Mouse (Mus musculus) liver, adult 2 months (tissue): ENCODE results near the gene Mia. TPM values are rescaled to one million over a fixed set of nuclear protein-coding genes. Genes with fewer than 3 reads are reported as not detected.

Source experiments
- DNase-seq: peaks from one replicate; pipeline ENCODE4 v3.0.0-alpha.2; 2011; ENCODE audit warnings: low read depth, low spot score; ENCODE audit errors: extremely low read depth
- H3K27ac ChIP-seq: fragments of 200-500 bp; replicated peaks from 2 replicates; pipeline ENCODE4 v1.5.1; 2012; ENCODE audit warnings: low read depth, mild to moderate bottlenecking, control low read depth, inconsistent platforms, low read length; ENCODE audit not compliant: insufficient read depth
- H3K27me3 ChIP-seq: fragments of 200-500 bp; 2 replicates; pipeline ENCODE4 v1.6.1; 2012; ENCODE audit warnings: mild to moderate bottlenecking, moderate library complexity, low read length, inconsistent platforms; ENCODE audit not compliant: control insufficient read depth, insufficient read depth
- H3K36me3 ChIP-seq: fragments of 200-500 bp; 2 replicates; pipeline ENCODE4 v1.6.1; 2012; ENCODE audit warnings: low read length, inconsistent platforms; ENCODE audit not compliant: control insufficient read depth, insufficient read depth
- H3K4me1 ChIP-seq: fragments of 200-500 bp; 2 replicates; pipeline ENCODE4 v1.6.1; 2011; ENCODE audit warnings: low read length; ENCODE audit not compliant: control insufficient read depth, insufficient read depth
- H3K4me3 ChIP-seq: fragments of 200-500 bp; 2 replicates; pipeline ENCODE4 v1.5.1; 2011; ENCODE audit warnings: low read depth, mild to moderate bottlenecking, control low read depth, low read length, moderate library complexity; ENCODE audit not compliant: insufficient read depth
- H3K79me2 ChIP-seq: fragments of 200-500 bp; 2 replicates; pipeline ENCODE4 v1.6.1; 2012; ENCODE audit warnings: inconsistent platforms, mild to moderate bottlenecking, low read length, moderate library complexity; ENCODE audit not compliant: control insufficient read depth, insufficient read depth
- H3K9ac ChIP-seq: fragments of 200-500 bp; 2 replicates; pipeline ENCODE4 v1.6.1; 2012; ENCODE audit warnings: low read depth, mild to moderate bottlenecking, control low read depth, inconsistent platforms, low read length
- CTCF ChIP-seq: fragments of 200-500 bp; IDR thresholded peaks from 2 replicates; pipeline ENCODE4 v1.5.1; 2011; ENCODE audit warnings: low read depth, low read length, control low read depth
- POLR2A ChIP-seq: fragments of 200-500 bp; IDR thresholded peaks from 2 replicates; pipeline ENCODE4 v1.6.1; 2011; ENCODE audit warnings: low read length, control low read depth; ENCODE audit not compliant: insufficient read depth; ENCODE audit errors: extremely low read depth
- WGBS: fragments of 180-500 bp; shearing (Covaris S2); methylation state at CpG from one replicate; pipeline ENCODE4 v1.1.7; 2018; 5-methylcytosine and 5-hydroxymethylcytosine counted together
- polyA plus RNA-seq: library from polyadenylated mRNA; depleted of rRNA; stranded (reverse); fragments of >200 nt; gene quantifications from 2 replicates; pipeline ENCODE4 v1.2.3, GENCODE M21; 2012
- total RNA-seq: library from RNA; depleted of rRNA; stranded (reverse); fragments of >200 nt; gene quantifications from 2 replicates; pipeline ENCODE4 v1.2.3, GENCODE M21; 2014

The Mia gene
- total and polyA plus RNA-seq, 2 experiments: 0.67 TPM; not detected in 1

DNA sequence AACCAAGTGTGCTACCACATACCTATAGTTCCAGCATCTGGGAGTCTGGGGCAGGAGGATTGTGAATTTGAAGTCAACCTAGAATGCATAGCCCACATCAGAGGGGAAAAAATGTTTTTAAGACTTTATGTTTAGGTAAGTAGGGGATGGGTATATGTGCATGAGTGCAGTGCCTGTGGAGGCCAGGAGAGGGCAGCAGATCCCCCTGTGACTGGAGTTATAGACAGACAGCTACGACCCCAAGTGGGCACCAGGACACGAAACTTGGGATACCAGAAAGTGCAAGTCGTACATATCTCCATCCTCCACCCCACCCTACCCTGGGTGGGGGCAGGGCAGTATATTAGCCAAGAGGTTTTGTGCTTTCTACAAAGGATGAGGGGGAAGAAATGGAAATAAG, 4.0 kb upstream of the Mia start:
- H3K27ac ChIP-seq: no peak overlapping the region
- TF ChIP-seq POLR2A: no peak
- TF ChIP-seq CTCF: peak; percentile 90
- peaks cover 3% of the 10 kb centered on the region; the same call in 1 of the 2 replicates for H3K79me2 ChIP-seq
- H3K9ac ChIP-seq: no peak overlapping the region
- no peak for DNase-seq
- 76% methylated on average over 3 of the region's 3 CpGs for whole genome bisulfite sequencing
- peaks cover 34% of the 10 kb centered on the region for H3K36me3 ChIP-seq
- peaks cover 12% of the 10 kb centered on the region for H3K4me1 ChIP-seq
- H3K27me3 ChIP-seq: no peaks in the 10 kb centered on the region
- H3K4me3 ChIP-seq: no peak overlapping the region

GRCm38 (mm10) chr7:27182498-27182897, 1.5 kb upstream of the Mia start:
- H3K4me1 ChIP-seq: peaks cover 20% of the 10 kb centered on the region
- no peaks in the 10 kb centered on the region for H3K27me3 ChIP-seq
- H3K79me2 ChIP-seq: no peaks in the 10 kb centered on the region
- no peak overlapping the region for H3K4me3 ChIP-seq
- no peak for DNase-seq
- no peak overlapping the region for H3K27ac ChIP-seq
- WGBS: 48% methylated on average over 1 of the region's 1 CpGs
- peaks cover 10% of the 10 kb centered on the region; the same call in 1 of the 2 replicates for H3K36me3 ChIP-seq
- H3K9ac ChIP-seq: no peak overlapping the region
- no peak for TF ChIP-seq CTCF
- TF ChIP-seq POLR2A: no peak

DNA sequence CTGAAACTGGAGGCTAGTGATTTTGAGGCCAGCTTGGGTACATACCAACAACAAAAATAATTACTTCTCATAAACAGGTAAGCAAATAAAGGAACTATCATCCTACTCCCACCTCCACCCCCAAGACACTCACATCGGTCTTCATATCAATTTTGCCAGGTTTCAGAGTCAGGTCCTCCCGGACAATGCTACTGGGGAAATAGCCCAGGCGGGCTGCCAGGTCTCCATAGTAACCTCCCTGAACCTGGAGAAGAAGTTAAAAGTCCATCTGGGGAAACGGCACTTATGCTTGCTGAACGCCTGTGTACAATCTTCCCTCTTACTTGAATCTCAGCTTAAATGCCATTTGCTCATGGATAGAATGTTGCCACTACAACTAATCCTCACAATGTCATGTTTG, 921 bp downstream of the Mia start:
- Histone ChIP-seq H3K9ac (no peak overlapping the region), H3K27me3 (no peaks in the 10 kb centered on the region), H3K4me1 (peaks cover 13% of the 10 kb centered on the region), H3K4me3 (no peak overlapping the region), H3K27ac (peak overlapping the region; percentile 60), H3K79me2 (no peaks in the 10 kb centered on the region), H3K36me3 (no peaks in the 10 kb centered on the region)
- peak; percentile 90 for DNase-seq
- WGBS: 9% methylated on average over 5 of the region's 5 CpGs
- TF ChIP-seq CTCF (no peak), POLR2A (no peak)

DNA sequence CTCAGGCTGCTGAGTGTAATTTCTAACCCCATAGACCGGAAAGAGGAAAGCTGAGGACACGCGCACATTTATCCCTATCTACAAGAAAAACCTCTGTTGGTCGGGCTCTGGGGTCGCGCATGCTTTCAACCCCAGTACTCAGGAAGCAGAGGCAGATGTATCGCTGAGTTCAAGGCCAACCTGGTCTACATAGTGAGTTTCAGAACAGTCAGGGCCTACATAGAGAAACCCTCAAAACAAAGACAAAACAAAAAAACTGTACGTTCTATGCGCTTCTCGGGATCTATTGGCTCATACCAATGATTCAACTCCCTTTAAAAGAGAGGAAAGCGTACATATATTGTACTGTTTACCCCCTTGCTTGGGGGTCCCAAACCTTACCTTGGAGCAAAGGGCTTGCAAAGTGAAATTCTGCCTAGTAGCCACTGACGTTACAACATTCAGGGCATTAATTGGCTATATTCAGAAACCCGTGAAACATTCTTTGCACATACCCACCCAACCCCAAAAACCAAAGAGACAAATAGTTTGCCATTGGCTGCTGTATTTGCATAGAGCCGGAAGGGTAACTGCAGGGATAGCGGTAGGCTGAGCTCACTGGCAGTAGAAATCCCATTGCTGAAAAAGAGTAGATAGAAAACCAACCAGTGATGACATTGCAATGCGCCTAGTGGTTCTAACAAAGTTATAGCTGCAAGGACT, 1.6 kb downstream of the Mia start:
- Histone ChIP-seq H3K27me3 (no peaks in the 10 kb centered on the region), H3K36me3 (no peaks in the 10 kb centered on the region), H3K4me1 (peaks cover 13% of the 10 kb centered on the region), H3K79me2 (no peaks in the 10 kb centered on the region), H3K4me3 (peak overlapping the region; percentile 5; the same call in 1 of the 2 replicates), H3K9ac (no peak overlapping the region), H3K27ac (peak overlapping the region; percentile 60)
- TF ChIP-seq POLR2A: no peak
- no peak for TF ChIP-seq CTCF
- 30% methylated on average over 16 of the region's 16 CpGs for WGBS
- DNase-seq: peak; percentile 52

DNA sequence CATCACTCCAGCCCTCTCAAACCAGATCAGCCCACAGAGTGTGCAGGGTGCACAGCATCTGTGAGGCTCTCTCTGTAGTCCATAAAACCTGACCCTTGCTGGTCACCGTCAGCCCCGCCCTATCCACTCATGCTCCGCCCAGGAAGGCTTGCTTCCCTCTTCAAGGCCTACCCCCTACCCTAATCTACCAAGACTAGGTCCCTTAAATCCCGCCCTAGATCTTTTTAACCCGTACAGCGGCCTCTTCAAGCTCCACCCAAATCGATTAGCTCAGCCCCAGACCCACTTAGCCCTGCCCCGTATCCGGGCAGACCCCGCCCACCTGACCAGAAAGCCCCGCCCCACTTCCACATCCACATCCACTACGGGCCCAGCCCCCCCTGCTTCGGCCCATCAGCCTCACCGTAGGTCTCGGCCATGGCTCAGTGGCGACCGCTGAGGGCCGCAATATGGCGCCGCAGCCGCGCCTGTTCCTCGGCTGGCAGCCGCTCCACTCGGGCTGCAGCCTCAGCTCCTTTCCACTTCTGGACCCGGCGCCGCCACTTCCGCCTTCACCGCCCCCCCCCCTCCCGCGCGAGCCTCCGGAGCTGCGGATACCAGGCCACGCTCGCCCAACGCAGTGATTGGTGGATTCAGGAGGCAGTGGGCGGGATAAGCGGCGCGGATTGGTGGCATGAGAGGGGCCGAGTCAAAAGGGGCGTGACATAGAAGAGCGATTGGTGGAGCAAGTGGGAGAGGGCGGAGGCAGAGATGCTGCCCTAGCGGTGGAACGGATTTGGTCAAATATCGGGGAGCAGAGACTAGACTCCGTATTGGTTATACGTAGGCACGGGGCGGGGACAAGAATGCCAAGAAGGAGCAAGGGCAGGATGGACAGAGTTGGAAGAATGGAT, 2.4 kb downstream of the Mia start, which contains the start of gene Rab4b:
Gene Rab4b (minus strand): TSS at position 573 of the 893 bp plus-strand sequence.
- no peaks in the 10 kb centered on the region; the same call in 1 of the 2 replicates for H3K36me3 ChIP-seq
- DNase-seq: peak; percentile 98
- peak within 1 kb of the TSS; percentile 80 for H3K9ac ChIP-seq
- no peaks in the 10 kb centered on the region for H3K79me2 ChIP-seq
- H3K4me3 ChIP-seq: peak within 1 kb of the TSS; percentile 81
- no peaks in the 10 kb centered on the region for H3K27me3 ChIP-seq
- peak; percentile 70 for TF ChIP-seq CTCF
- no peak for TF ChIP-seq POLR2A
- H3K27ac ChIP-seq: peak within 1 kb of the TSS; percentile 78
- WGBS: under 1% methylated on average over 53 of the region's 53 CpGs
- H3K4me1 ChIP-seq: peaks cover 13% of the 10 kb centered on the region
